Mouse (Mus musculus) heart, postnatal 14 days (tissue): ENCODE results near the gene Sf3b4. TPM values are rescaled to one million over a fixed set of nuclear protein-coding genes. Genes with fewer than 3 reads are reported as not detected.
"Not testable (repeated sequence)": the region's sequence is repeated elsewhere in the genome, so short reads cannot be mapped to it uniquely, and the experiment has no call there.

Experiments used
- DNase-seq, 2 experiments: peaks; one replicate each; pipeline ENCODE4 v3.0.0; 2021 to 2022
- intact Hi-C: fragments of 180-260 bp; cut with DNase I; formaldehyde crosslinking; loops from one replicate; pipeline ENCODE4 v1.15.1; 2025
- microRNA-seq, 2 experiments: library from miRNA; unstranded; fragments of <30 nt; microRNA quantifications; one replicate each; pipeline ENCODE4 v1.2.0; 2021 to 2022
- total RNA-seq, 2 experiments: library from RNA; stranded (reverse); gene quantifications; 2 replicates each; pipeline ENCODE4 v1.2.3; 2021

The Sf3b4 gene
- total RNA-seq, 2 experiments from 2014 or later: 18.3 to 22.3 TPM

GRCm38 (mm10) chr3:96209242-96209641, 37.1 kb downstream of the Sf3b4 start:
- intact Hi-C loops: loop anchor here (10.0 kb wide), 1 partner anchor 46 kb away; no protein-coding TSS in a partner anchor
- DNase-seq: peak in 1 of 2 experiments; percentile 41

DNA sequence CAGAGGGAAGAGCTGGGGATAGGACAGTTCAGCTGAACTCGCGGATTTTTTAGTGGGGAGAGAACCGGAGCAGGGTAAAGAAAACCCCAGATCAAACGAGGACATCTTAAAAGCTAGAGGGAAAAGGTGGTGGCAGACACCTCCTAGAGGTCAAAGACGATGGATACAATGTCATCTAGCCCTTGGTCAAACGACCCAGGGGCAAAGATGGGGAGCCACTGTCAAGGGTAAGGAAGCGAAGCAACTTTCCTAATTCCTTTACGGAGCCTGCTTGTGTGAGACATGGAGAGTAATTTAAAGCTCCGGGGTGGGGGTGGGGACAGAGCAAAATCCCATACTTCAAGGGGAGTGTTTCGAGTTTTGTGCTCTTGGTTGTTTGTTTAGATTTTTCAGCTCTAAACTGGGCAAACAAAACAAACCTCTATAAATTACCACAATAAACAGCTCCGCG, 47.1 kb downstream of the Sf3b4 start:
- intact Hi-C loops: no loop called here
- peak in 1 of 2 experiments; percentile 30 for DNase-seq

GRCm38 (mm10) chr3:96219661-96220130, 47.6 kb downstream of the Sf3b4 start, which contains the start of the genes Bola1 and Hist2h2ab:
Gene Bola1, minus strand, starts transcription at chr3:96219709.
Gene Hist2h2ab, plus strand, starts transcription at chr3:96219865.
- peak; percentile 73 to 76 for DNase-seq
- intact Hi-C loops: loop anchor here (1.0 to 2.0 kb wide), 2 partner anchors 44 to 47 kb away; partner anchors contain the start of genes Hist2h4 and Sf3b4

- not testable (repeated sequence) for DNase-seq
- intact Hi-C loops: loop anchor here (1.0 to 2.0 kb wide), 2 partner anchors 43 to 47 kb away; partner anchors contain the start of genes Hist2h4 and Sf3b4
Measured at GRCm38 (mm10) chr3:96220131-96220764, 48.1 kb downstream of the Sf3b4 start.

DNA sequence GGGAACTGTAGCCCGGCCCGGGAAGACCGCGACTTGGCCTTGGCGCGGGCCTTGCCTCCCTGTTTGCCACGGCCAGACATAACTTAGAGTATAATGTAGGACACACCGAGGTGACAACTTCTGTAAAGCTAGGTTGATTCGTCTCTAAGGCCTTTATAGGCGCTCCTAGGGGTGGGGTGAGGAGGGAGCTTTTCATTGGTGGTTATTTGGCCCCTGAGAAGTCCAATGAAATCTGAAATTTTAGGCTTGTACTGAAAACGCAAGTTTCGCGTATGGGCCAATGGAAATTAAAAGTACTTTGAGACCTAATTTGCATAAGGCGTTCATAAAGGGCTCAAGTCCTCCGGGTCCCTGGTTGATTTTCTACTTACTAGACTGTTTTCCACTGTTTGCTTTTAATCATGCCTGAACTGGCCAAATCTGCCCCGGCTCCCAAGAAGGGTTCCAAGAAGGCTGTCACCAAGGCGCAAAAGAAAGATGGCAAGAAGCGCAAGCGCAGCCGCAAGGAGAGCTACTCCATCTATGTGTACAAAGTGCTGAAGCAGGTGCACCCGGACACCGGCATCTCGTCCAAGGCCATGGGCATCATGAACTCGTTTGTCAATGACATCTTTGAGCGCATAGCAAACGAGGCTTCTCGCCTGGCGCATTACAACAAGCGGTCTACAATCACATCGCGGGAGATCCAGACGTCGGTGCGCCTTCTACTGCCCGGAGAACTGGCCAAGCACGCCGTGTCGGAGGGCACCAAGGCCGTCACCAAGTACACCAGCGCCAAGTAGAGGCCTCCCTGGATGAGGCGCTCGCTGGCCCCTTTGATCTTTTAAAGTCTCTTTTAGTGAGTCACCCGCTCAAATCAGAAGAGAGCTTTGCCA, 48.9 kb downstream of the Sf3b4 start, which contains the start of the genes Hist2h2ac and Hist2h2be:
Gene Hist2h2ac (minus strand): TSS at position 116 of the 875 bp plus-strand sequence.
Gene Hist2h2be (plus strand): TSS at position 355 of the 875 bp plus-strand sequence.
- intact Hi-C loops: loop anchor here (1.0 to 2.0 kb wide), 2 partner anchors 42 to 48 kb away; partner anchors contain the start of genes Hist2h4 and Sf3b4
- peak; percentile 81 to 84 for DNase-seq

GRCm38 (mm10) chr3:96221640-96222038, 49.5 kb downstream of the Sf3b4 start:
- intact Hi-C loops: loop anchor here (2.0 kb wide), 2 partner anchors 15 to 49 kb away; partner anchors contain the start of gene Sf3b4
- peak in 1 of 2 experiments; percentile 6 for DNase-seq

DNA sequence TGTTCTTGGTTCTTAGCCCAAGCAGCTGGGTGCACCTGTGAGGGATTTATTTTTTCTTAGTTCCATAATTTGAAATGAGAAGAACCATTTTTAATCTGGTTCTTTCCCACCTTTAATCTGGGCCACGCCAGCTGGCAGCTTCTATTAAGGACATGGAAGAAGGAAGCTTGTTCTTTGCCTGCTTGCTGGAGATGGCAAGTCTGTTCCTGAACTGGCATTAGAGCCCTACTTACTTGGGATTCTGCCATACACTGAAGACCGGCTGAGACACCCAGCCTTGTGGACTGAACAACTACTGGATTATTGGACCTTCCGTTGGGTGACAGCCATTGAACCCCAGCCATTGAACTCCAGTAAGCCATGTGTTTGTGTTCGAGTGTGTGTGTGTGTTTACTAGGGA, 50.6 kb downstream of the Sf3b4 start:
- intact Hi-C loops: loop anchor here (2.0 kb wide), 1 partner anchor 14 kb away; no protein-coding TSS in a partner anchor
- no peak for DNase-seq

DNA sequence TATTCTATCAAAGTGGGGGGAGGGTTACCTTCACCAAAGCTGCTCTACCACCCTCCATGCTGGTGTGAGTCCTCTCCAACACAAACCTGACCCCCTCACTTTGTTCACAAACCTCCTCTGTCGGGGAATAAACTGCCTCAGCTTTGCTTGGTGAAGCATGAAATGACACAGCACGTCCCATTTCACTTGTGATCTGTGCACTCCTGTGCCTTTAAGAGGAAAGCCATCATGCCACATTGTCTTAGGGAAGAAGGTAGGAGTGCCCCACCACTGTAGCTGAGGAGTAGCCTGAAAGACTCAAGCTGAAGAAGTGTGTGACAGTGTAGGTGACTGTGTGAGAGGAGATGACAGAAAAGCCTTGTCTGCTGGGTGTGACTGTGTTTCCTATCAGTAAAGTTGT, 53.3 kb downstream of the Sf3b4 start:
- DNase-seq: no peak
- intact Hi-C loops: no loop called here

Small RNAs within 50 kb of the gene (microRNA-seq; reads per million reads assigned to microRNA genes)
- 0 to 0.81 reads per million in 2 experiments for gene Gm44492

Other genes with a start within 250 kb of the Sf3b4 start
- gene Anp32e, start 243.1 kb upstream of the Sf3b4 start, total RNA-seq: 10 to 100 TPM; 72.7 to 86.1 TPM
- gene Plekho1, start 176.3 kb upstream of the Sf3b4 start, total RNA-seq: 10 to 100 TPM; 92.3 to 93.0 TPM
- gene Vps45, start 113.9 kb upstream of the Sf3b4 start, total RNA-seq: 10 to 100 TPM; 27.7 to 29.7 TPM
- gene Otud7b, start 67.8 kb upstream of the Sf3b4 start, total RNA-seq: 10 to 100 TPM; 49.4 to 54.4 TPM
- gene Mtmr11, start 10.3 kb upstream of the Sf3b4 start, total RNA-seq: 1 to 10 TPM; 3.1 to 4.0 TPM
- 1 to 10 TPM; 7.0 to 7.7 TPM for gene Sv2a, start 8.8 kb downstream of the Sf3b4 start, total RNA-seq
- 10 to 100 TPM; 17.5 to 18.2 TPM for gene Bola1, start 47.4 kb downstream of the Sf3b4 start, total RNA-seq
- 1 to 10 TPM; 4.4 to 5.2 TPM for gene Hist2h2ab, start 47.5 kb downstream of the Sf3b4 start, total RNA-seq
- 10 to 100 TPM; 47.6 to 77.3 TPM for gene Hist2h2ac, start 48.5 kb downstream of the Sf3b4 start, total RNA-seq
- gene Hist2h2be, start 48.8 kb downstream of the Sf3b4 start, total RNA-seq: 1 to 10 TPM; 6.9 to 7.7 TPM
- gene Hist2h3c2, start 66.8 kb downstream of the Sf3b4 start, total RNA-seq: 10 to 100 TPM; 22.1 to 48.5 TPM
- gene Hist2h2aa2, start 67.9 kb downstream of the Sf3b4 start, total RNA-seq: 100 to 1,000 TPM; 357 to 468 TPM
- gene Hist2h2aa1, start 73.2 kb downstream of the Sf3b4 start, total RNA-seq: 10 to 100 TPM; 13.0 to 17.3 TPM
- gene Hist2h3c1, start 74.4 kb downstream of the Sf3b4 start, total RNA-seq: 1 to 10 TPM in 1 of 2 experiments, not detected in 1; 1.1 TPM
- 10 to 100 TPM; 26.0 to 42.3 TPM for gene Hist2h4, start 91.0 kb downstream of the Sf3b4 start, total RNA-seq
- gene Hist2h3b, start 96.3 kb downstream of the Sf3b4 start, total RNA-seq: 100 to 1,000 TPM; 125 to 254 TPM
- gene Hist2h2bb, start 97.4 kb downstream of the Sf3b4 start, total RNA-seq: 100 to 1,000 TPM; 121 to 256 TPM
- under 1 TPM; 0.45 to 0.46 TPM for gene Fcgr1, start 121.6 kb downstream of the Sf3b4 start, total RNA-seq